Mouse (Mus musculus) granulocyte monocyte progenitor cell, adult 5-6 weeks (primary cell): ENCODE data around the gene Bmpr1b. TPM values are rescaled to one million over a fixed set of nuclear protein-coding genes. Genes with fewer than 3 reads are reported as not detected.
A peak's percentile ranks its signal among the peaks of the same experiment; 100 is the strongest.

Source experiments
- ATAC-seq: replicated peaks from 2 replicates; pipeline ENCODE4 v1.8.0; 2016; ENCODE audit warnings: mild to moderate bottlenecking, moderate TSS enrichment, inconsistent platforms; ENCODE audit not compliant: poor library complexity, severe bottlenecking
- total RNA-seq, 2 experiments: library from RNA; stranded (forward) in 1 of 2; stranded (reverse) in 1 of 2; fragments of 200-712, 200-1000 nt in 1 of 2; fragments of >200 nt in 1 of 2; fragmentation: Nextera tagmentation in 1 of 2; gene quantifications; 2 replicates each; pipeline ENCODE4 v1.2.3; 2014 to 2017

Gene Bmpr1b
- total RNA-seq, 2 experiments from 2014 or later = not detected

GRCm38 (mm10) chr3:141919661-141920060 lies 249.6 kb downstream of the Bmpr1b start:
- ATAC-seq = no peak

- no peak for ATAC-seq
Measured at GRCm38 (mm10) chr3:141917166-141917565, 252.1 kb downstream of the Bmpr1b start.

- no peak for ATAC-seq
Measured at GRCm38 (mm10) chr3:141915995-141916394, 253.2 kb downstream of the Bmpr1b start.

DNA sequence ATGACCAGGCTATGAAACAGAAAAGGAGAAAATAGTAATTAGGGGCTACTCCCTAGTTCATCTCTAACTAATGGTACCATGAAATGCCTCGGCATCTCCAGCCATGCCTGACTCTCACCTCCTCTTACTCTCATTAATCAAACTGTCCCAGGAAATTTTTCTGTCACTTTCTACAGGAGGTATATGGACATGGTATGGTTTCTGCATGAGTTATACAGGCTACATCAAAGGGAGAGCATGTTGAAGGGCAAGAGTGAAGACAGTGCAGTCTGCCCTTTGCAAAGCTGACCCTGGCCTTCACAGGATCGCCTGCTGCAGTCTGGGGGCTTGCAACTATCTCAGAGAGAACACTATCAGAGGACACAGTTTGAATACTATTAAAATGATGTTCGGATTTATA lies 254.6 kb downstream of the Bmpr1b start:
- ATAC-seq = no peak

GRCm38 (mm10) chr3:141909136-141909535 lies 260.1 kb downstream of the Bmpr1b start:
- no peak for ATAC-seq

DNA sequence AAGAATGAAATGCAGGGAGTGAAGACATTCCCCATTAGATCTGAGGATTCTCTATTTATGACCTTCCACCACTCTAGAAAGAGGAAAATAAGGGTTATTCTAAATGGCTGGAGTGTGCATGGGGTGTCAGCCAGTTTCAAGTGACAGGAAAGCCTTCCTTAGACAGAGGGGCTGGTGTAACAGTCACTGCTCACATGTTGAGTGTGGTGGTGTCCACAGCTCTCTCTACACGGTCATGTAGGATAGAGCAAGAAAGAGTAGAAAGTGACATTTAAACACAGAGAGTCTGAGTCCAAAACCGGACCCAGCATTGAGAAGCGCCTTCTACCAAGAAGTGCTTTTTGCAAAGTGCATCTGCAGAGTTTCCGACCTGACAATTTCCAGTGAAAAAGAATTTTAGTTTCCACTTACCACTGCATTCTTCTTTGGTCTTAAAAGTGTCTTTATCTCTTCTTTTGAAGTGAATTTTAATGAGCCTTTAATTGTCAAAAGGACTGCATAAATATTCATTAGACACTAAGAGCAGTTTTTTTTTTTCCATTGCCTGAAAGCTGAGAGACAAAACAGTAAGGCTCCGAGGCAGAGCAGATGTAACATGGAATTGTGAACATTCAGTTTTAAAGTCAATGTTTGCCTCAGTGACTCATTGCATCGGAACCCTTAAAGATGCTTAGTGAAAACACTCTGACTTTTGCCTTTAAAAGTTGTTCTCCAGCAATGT lies 263.2 kb downstream of the Bmpr1b start:
- ATAC-seq = no peak

DNA sequence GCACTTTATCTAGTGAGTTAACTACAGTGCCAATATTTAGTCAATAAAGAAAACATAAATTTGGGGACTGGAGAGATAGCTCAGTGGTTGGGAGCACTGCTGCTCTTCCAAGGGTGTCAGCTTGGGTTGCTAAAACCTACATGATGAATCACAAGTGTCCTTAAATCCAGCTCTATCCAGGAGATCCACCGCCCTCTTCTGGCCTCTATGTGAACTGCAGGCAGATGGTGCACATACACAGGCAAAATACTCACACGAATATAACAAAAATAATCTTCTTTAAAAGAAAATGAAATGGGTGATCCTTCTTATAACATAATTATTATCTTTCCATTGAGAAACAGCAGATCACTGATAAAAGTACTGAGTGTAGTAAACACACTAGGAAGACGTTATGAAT lies 268.9 kb downstream of the Bmpr1b start:
- no peak for ATAC-seq

DNA sequence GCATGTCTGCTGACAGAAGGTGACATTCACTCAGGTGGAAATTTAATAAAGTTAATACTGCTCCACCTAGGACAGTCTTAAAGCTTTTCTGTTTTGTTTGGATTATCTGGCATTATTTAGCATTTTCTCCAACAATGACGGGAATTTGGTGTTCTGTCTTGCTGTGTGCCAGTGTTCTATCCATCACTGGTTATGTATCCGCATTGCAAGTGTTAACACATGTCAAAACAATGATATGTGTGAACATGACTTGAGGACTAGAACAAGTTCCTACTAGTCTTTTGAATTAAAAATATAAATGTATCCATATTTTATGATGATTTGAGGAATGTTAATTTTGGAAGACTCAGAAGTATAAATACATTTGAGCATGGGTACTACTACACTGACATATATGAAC lies 269.7 kb downstream of the Bmpr1b start:
- ATAC-seq = no peak

GRCm38 (mm10) chr3:141897698-141898097 lies 271.5 kb downstream of the Bmpr1b start:
- no peak for ATAC-seq

GRCm38 (mm10) chr3:141896870-141897554 lies 272.2 kb downstream of the Bmpr1b start:
- ATAC-seq = no peak

DNA sequence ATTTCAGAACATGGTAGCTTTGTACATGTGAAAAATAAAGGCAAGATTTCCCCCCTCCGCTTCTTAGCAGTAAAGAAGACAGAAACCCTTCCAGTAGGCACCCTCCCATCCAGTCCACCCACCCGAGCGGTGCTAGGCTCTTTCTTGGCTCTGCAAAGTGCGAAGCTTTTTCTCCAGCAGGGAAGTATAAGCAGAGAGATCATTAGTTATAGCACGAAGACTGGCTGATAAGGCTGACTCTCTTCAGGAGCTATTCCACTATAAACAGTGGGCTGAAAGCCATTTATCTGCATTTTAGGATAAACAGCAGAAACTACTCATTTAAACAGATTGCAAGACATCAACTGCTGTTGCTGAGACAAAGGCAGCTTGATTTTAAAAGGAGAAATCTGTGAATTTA lies 274.1 kb downstream of the Bmpr1b start:
- no peak for ATAC-seq

DNA sequence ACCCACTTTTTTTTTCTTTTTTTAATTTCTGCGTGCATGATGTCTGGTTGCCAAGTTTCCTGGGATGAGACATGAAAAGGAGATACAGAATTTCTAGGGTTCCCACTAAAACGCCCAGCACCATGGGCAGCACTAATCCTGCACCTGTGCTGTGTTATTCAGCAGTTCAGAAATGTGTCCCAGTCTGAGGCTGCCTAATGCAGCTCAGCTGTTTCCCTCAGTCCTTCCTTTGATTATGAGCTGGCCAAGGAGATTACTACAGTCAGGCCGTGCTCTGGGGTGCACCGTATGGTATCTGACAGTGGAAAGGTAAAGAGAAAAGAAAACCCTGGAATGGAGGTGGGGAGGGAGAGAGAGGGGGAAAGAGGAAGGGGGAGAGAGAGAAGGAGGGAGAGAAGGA lies 278.6 kb downstream of the Bmpr1b start:
- ATAC-seq = no peak

DNA sequence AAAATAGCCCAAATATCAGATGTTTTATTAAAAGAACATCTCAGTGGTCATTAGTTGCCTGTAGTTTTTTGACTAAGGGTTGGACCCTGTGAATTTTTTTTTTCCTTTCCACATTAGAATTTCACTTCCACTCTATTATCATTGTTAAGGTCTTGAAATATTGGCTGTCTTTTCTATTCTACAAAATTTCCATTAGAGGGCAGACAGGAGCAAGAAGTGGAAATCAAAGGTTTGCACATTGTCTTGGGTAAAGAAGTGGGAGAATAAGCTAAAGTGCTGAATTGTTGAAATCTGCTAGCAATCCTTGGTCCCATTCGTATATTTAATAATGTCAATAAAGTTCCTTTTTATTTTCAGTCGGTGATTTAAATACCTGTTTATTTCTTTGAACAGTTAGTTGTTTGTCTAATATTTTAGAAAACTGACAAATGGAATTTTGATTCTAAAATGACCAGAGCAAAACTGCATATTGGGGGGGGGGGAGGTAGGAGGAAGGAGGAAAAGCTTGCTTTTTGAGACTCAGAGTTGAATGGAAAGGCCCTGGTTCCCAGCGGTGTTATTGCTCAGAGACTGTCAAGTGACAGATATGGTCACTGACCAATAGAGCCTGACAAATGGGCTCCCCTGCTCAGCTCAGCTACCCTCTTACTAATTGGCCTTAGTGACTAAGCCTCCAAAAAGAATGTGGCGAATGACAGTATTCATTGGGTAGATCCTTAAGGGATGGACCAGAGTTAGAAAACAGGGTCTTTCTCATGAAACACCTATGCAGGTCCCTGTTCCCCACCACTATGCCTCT lies 281.6 kb downstream of the Bmpr1b start:
- ATAC-seq = no peak; the same call in 1 of the 2 replicates

GRCm38 (mm10) chr3:141884190-141884589 lies 285.0 kb downstream of the Bmpr1b start:
- no peak for ATAC-seq

DNA sequence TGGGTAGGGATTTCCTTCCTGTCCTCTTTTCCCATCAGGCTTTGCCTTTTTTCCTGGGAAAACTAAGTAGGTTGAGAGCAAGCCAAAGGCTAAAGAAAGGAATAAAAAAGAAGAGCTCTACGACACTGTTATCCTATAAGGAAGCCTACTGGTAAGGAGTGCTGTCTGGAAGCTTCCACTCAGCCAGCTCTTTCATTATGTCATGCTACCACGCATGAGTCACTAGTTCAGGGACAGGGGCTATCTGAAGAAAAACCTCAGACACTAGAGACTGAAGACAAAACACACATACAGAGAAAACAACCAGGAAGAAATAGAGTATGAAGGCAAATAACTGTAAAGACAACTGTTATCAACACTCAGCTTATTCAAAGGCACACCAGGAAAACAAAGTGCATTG lies 286.7 kb downstream of the Bmpr1b start:
- no peak for ATAC-seq

DNA sequence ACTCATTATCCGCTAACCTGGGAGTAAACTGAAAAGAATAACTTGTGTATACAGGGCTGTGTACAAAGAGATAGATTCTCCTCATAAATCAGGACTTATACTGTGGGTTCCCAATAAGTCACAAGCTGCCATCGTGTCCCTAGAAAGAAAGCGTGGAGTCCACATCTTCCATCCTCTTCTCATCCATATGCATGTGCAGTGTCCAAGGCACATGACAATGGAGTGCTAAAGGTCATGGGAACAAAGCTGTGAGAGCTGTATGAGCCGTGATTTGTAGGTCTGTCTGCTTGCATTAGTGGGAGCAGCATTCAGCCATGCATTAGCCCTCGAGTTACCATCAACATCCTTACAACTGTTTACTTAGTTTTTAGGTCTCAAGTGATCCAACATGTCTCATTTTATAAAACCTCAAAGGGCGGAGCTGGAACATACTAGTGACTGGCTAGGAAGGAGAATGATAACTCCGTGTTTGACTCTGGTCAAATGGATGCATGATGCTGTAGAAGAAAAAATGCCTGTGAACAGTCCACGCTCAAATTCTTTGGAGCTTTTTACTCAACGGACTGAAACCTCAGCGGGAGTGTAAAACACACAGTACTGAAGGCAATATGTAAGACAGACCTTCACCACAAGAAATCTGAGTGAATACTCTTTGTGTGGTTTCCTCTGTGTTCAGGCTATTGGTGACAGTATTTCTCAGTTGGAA lies 296.7 kb downstream of the Bmpr1b start:
- ATAC-seq = no peak

DNA sequence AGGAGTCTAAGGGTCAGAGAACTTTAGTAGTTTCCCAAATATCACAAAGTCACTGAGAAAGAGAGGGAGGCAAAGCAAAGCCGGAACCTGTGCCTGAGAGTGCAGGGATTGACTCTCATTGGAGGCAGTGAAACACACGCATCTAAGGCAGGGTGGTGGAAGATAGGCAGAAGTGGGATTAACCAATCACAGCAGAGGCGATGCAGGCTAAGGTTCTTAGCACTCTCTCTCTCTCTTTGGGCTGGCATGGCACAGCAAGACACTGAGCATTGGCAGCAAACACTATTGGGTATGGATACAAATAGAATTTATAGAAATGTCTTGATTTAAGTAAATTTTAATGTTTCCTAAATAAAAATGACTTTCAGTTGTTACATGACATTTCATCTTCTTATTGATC lies 297.4 kb downstream of the Bmpr1b start:
- no peak for ATAC-seq

DNA sequence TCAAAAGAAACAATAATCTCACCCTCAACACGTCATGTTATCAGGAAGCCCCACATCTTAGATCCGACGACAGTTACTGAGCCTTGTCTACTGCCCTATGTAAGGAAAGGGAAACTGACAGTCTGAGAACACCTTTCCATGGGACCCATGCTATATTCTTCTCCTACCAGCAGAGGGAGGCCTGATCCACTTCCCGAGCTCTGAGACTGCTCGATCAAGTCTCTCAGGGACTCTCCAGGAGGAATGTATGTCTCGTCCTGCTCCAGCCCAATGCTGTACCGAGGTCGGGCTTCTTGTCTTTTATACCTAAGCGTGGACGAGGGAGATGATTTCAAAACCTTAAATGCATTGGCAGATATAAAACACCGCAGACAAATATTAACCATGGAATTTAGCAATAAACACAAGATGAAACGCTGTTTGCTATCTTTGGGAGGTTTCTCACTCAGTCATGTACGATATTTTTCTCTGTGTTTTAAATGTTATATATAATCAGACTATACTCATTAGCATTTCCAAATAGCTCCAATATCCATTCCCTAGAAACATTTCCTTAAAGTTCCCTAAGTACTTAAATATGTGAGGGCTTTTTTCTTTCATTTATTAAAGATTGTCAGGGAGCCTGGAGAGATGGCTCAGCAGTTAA lies 306.3 kb downstream of the Bmpr1b start:
- peak; percentile 99 for ATAC-seq

GRCm38 (mm10) chr3:141857123-141857522 lies 312.1 kb downstream of the Bmpr1b start:
- no peak for ATAC-seq

DNA sequence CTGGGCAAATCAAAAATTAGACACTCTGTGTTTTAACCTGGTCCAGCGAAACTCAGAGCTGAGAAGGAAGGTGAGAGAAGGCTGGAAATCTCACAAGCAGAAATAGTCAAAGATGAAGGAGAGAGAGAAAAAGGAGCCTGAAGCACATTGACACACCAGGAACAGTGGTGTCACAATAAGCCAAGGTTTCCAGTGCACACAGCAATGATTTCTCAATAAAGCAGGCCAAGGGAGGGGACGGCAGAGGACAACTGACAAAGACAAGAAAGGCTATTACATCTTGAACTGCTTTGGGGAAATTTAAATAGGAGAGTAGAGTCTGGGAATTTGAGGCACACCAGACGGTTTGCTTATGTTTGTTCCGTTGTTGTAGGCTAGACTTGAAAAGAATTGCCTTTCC lies 314.9 kb downstream of the Bmpr1b start:
- ATAC-seq = peak; percentile 66
